Mouse (Mus musculus): Measurements from ENCODE around the gene Mgst3. TPM values are rescaled to one million over a fixed set of nuclear protein-coding genes. Genes with fewer than 3 reads are reported as not detected.

Gene Mgst3
- polyA plus RNA-seq, 1 experiment from 2014 or later = 104 TPM

GRCm38 (mm10) chr1:167331106-167331505 is 62.5 kb downstream of the Mgst3 start:
- H3K36me3 ChIP-seq (ENCODE audit: insufficient read depth, low read length) = peaks cover 21% of the 10 kb centered on the region
- H3K4me2 ChIP-seq (ENCODE audit: low read length) = no peak overlapping the region
- H3K4me1 ChIP-seq (replicated peaks; ENCODE audit: insufficient read depth, low read length) = no peaks in the 10 kb centered on the region
- H3K4me3 ChIP-seq (replicated peaks; ENCODE audit: low read depth, low read length) = no peak overlapping the region
- TF ChIP-seq CTCF (IDR thresholded peaks at IDR 0.05; ENCODE audit: low read depth) = no peak
- WGBS = 88% methylated on average over 8 of the region's 8 CpGs
- no peak overlapping the region for H3K27ac ChIP-seq
- ATAC-seq (replicated peaks; ENCODE audit: low FRiP score, low read depth) (no peak), DNase-seq (ENCODE audit: low spot score) (no peak)
- no peaks in the 10 kb centered on the region for H3K9me3 ChIP-seq (replicated peaks; ENCODE audit: low read length)
- no peak overlapping the region for H3K9ac ChIP-seq (ENCODE audit: low read depth, low read length)
- H3K27me3 ChIP-seq (ENCODE audit: insufficient read depth, low read length) = no peaks in the 10 kb centered on the region

GRCm38 (mm10) chr1:167328776-167329175 is 64.9 kb downstream of the Mgst3 start:
- no peak overlapping the region for H3K27ac ChIP-seq
- WGBS = 79% methylated on average over 6 of the region's 6 CpGs

More at GRCm38 (mm10) chr1:167328776-167329175, 64.9 kb downstream of the Mgst3 start:
- no peak overlapping the region for H3K4me2 ChIP-seq (ENCODE audit: low read length)
- H3K4me3 ChIP-seq (replicated peaks; ENCODE audit: low read depth, low read length) = no peak overlapping the region
- no peak for TF ChIP-seq CTCF (IDR thresholded peaks at IDR 0.05; ENCODE audit: low read depth)
- ATAC-seq (replicated peaks; ENCODE audit: low FRiP score, low read depth) (no peak), DNase-seq (ENCODE audit: low spot score) (no peak)
- no peaks in the 10 kb centered on the region for H3K4me1 ChIP-seq (replicated peaks; ENCODE audit: insufficient read depth, low read length)
- H3K27me3 ChIP-seq (ENCODE audit: insufficient read depth, low read length) = no peaks in the 10 kb centered on the region
- no peak overlapping the region for H3K9ac ChIP-seq (ENCODE audit: low read depth, low read length)
- H3K36me3 ChIP-seq (ENCODE audit: insufficient read depth, low read length) = peaks cover 28% of the 10 kb centered on the region
- no peaks in the 10 kb centered on the region for H3K9me3 ChIP-seq (replicated peaks; ENCODE audit: low read length)

Small RNAs within 50 kb of the gene (microRNA-seq; reads per million reads assigned to microRNA genes)
- gene Gm25911 = not detected

Other genes starting within 250 kb of the Mgst3 start
- gene Uck2, start 108.5 kb downstream of the Mgst3 start, polyA plus RNA-seq (2015; fragmentation: Nextera tagmentation; extraction: Ambion mirVana) = 50.9 and 51.0 TPM in 2 replicates
- 134 and 137 TPM in 2 replicates for gene Tmco1, start 85.5 kb downstream of the Mgst3 start, polyA plus RNA-seq (2015; fragmentation: Nextera tagmentation; extraction: Ambion mirVana)
- gene Aldh9a1, start 43.9 kb downstream of the Mgst3 start, polyA plus RNA-seq (2015; fragmentation: Nextera tagmentation; extraction: Ambion mirVana) = 54.3 and 64.6 TPM in 2 replicates
- gene Lrrc52, start 72.9 kb upstream of the Mgst3 start, polyA plus RNA-seq (2015; fragmentation: Nextera tagmentation; extraction: Ambion mirVana) = not detected in 2 replicates
- 0.55 and 0.87 TPM in 2 replicates for gene Rxrg, start 204.5 kb upstream of the Mgst3 start, polyA plus RNA-seq (2015; fragmentation: Nextera tagmentation; extraction: Ambion mirVana)